11 mouse cellular contexts compared by ENCODE assay signal in genomic region chr2:180214352-180214978, GRCm38 (mm10). TPM values are rescaled to one million over a fixed set of nuclear protein-coding genes. Genes with fewer than 3 reads are reported as not detected.
A peak's percentile ranks its signal among the peaks of the same experiment; 100 is the strongest.
DNase-seq lines count a peak whose midpoint lies in the region; ATAC-seq lines count a peak whose summit lies in the region.
"Had no signal": no experiment of that assay in that cellular context is flagged by ENCODE, and none has a peak within 500 bp of the region (broad histone marks: within the 10 kb centered on the region; RNA-seq: fewer than 3 reads in every experiment).

No protein-coding gene starts in this region.

- H3K36me3 ChIP-seq in heart, embryonic 10.5 days = peaks cover 26% of the 10 kb centered on the region
- no peaks in the 10 kb centered on the region for H3K36me3 ChIP-seq in intestine, embryonic 14.5 days (ENCODE audit: control insufficient read depth, insufficient read depth, low read length)
- H3K36me3 ChIP-seq in lung, embryonic 15.5 days = 0 out of 2 replicates have a peak, but pooled peaks cover 3% of the 10 kb centered on the region
- H3K36me3 ChIP-seq: embryonic facial prominence, embryonic 13.5 days; hindbrain, embryonic 15.5 days; limb, embryonic 15.5 days had no signal

- ATAC-seq in intestine, embryonic 14.5 days (replicated peaks; ENCODE audit: low FRiP score, low TSS enrichment, low read depth) = 0 out of 2 replicates have a peak, but pooled peaks have one; percentile 4
- peak; percentile 36; the same call in 1 of the 2 replicates for ATAC-seq in lung, embryonic 15.5 days (ENCODE audit: borderline replicate concordance, extremely low read depth, low FRiP score, low TSS enrichment)

- no peak for DNase-seq in heart, embryonic 10.5 days (ENCODE audit: low spot score)
- no peak for DNase-seq in heart, postnatal 36 days
- DNase-seq in Muller cell, postnatal 12 days (ENCODE audit: inconsistent ontology term) = peak; percentile 94
- DNase-seq in intestine, embryonic 14.5 days (ENCODE audit: low spot score) = no peak
- no peak for DNase-seq in frontal cortex, postnatal 10 days (ENCODE audit: low spot score in 2 of 2)
- DNase-seq in neural tube, embryonic 10.5 days (ENCODE audit: extremely low spot score, low spot score) = no peak
- no peak for DNase-seq in embryo, embryonic 11 days

- no peaks in the 10 kb centered on the region for H3K9me3 ChIP-seq in heart, embryonic 10.5 days
- H3K9me3 ChIP-seq in intestine, embryonic 14.5 days (ENCODE audit: control insufficient read depth, low read length) = no peaks in the 10 kb centered on the region; the same call in 1 of the 2 replicates
- no peaks in the 10 kb centered on the region for H3K9me3 ChIP-seq in lung, embryonic 15.5 days
- H3K9me3 ChIP-seq: embryonic facial prominence, embryonic 13.5 days; hindbrain, embryonic 15.5 days; limb, embryonic 15.5 days had no signal

- 0 out of 2 replicates have a peak overlapping the region, but pooled peaks have one; percentile 15 for H3K4me3 ChIP-seq in heart, embryonic 10.5 days
- H3K4me3 ChIP-seq in intestine, embryonic 14.5 days (ENCODE audit: low read depth, low read length) = no peak overlapping the region
- no peak overlapping the region for H3K4me3 ChIP-seq in lung, embryonic 15.5 days
- H3K4me3 ChIP-seq: embryonic facial prominence, embryonic 13.5 days; hindbrain, embryonic 15.5 days; limb, embryonic 15.5 days had no signal

- WGBS in heart, embryonic 10.5 days = 73% methylated on average over 4 of the region's 4 CpGs
- 41% methylated on average over 4 of the region's 4 CpGs for WGBS in intestine, embryonic 14.5 days
- 31% methylated on average over 4 of the region's 4 CpGs for WGBS in lung, embryonic 15.5 days

- H3K4me2 ChIP-seq in intestine, embryonic 14.5 days (ENCODE audit: low read length) = no peak overlapping the region
- peak overlapping the region; percentile 30 for H3K4me2 ChIP-seq in lung, embryonic 15.5 days
- H3K4me2 ChIP-seq: embryonic facial prominence, embryonic 13.5 days; hindbrain, embryonic 15.5 days; limb, embryonic 15.5 days had no signal

- H3K9ac ChIP-seq in intestine, embryonic 14.5 days (ENCODE audit: low read length) = no peak overlapping the region
- H3K9ac ChIP-seq in lung, embryonic 15.5 days = no peak overlapping the region
- H3K9ac ChIP-seq: embryonic facial prominence, embryonic 13.5 days; hindbrain, embryonic 15.5 days; limb, embryonic 15.5 days had no signal

- intact Hi-C loops in heart, postnatal 36 days (cut with DNase I) = no loop called here

- peaks cover 57% of the 10 kb centered on the region for H3K4me1 ChIP-seq in heart, embryonic 10.5 days
- peaks cover 35% of the 10 kb centered on the region for H3K4me1 ChIP-seq in intestine, embryonic 14.5 days (replicated peaks; ENCODE audit: control insufficient read depth, insufficient read depth, low read length)
- H3K4me1 ChIP-seq in lung, embryonic 15.5 days = peaks cover 54% of the 10 kb centered on the region
- H3K4me1 ChIP-seq: embryonic facial prominence, embryonic 13.5 days had no signal

- no peaks in the 10 kb centered on the region for H3K27me3 ChIP-seq in heart, embryonic 10.5 days (ENCODE audit: insufficient read depth, poor library complexity, severe bottlenecking)
- H3K27me3 ChIP-seq in intestine, embryonic 14.5 days (replicated peaks; ENCODE audit: control insufficient read depth, insufficient read depth, low read length) = no peaks in the 10 kb centered on the region
- no peaks in the 10 kb centered on the region for H3K27me3 ChIP-seq in lung, embryonic 15.5 days
- H3K27me3 ChIP-seq: embryonic facial prominence, embryonic 13.5 days; hindbrain, embryonic 15.5 days; limb, embryonic 15.5 days had no signal

- H3K27ac ChIP-seq in heart, embryonic 10.5 days = peak overlapping the region; percentile 74
- 0 out of 2 replicates have a peak overlapping the region, but pooled peaks have one; percentile 55 for H3K27ac ChIP-seq in intestine, embryonic 14.5 days (ENCODE audit: low read depth)
- peak overlapping the region; percentile 91 for H3K27ac ChIP-seq in lung, embryonic 15.5 days
- H3K27ac ChIP-seq: embryonic facial prominence, embryonic 13.5 days; hindbrain, embryonic 15.5 days; limb, embryonic 15.5 days had no signal

RNA-seq across cellular contexts. Expression of gene Lama5, which starts 11.2 kb away (rescaled TPM):
- 23.6 and 30.8 TPM in 2 replicates for polyA plus RNA-seq in heart, embryonic 10.5 days (2016; fragmentation: Nextera tagmentation; extraction: Ambion mirVana)
- total RNA-seq in heart, postnatal 36 days (2021) = 10 to 100 TPM; 70.7 to 76.3 TPM
- polyA plus RNA-seq in intestine, embryonic 14.5 days (2014; fragmentation: Nextera tagmentation; extraction: Ambion mirVana) = 63.7 and 65.1 TPM in 2 replicates
- 79.0 and 83.2 TPM in 2 replicates for polyA plus RNA-seq in lung, embryonic 15.5 days (2015; fragmentation: Nextera tagmentation; extraction: Ambion mirVana)

RNA-seq across cellular contexts. Expression of gene Rps21, which starts 42.7 kb away (rescaled TPM):
- 332 and 360 TPM in 2 replicates for polyA plus RNA-seq in heart, embryonic 10.5 days (2016; fragmentation: Nextera tagmentation; extraction: Ambion mirVana)
- total RNA-seq in heart, postnatal 36 days (2021) = 100 to 1,000 TPM; 500 to 574 TPM
- 771 and 871 TPM in 2 replicates for polyA plus RNA-seq in intestine, embryonic 14.5 days (2014; fragmentation: Nextera tagmentation; extraction: Ambion mirVana)
- polyA plus RNA-seq in lung, embryonic 15.5 days (2015; fragmentation: Nextera tagmentation; extraction: Ambion mirVana) = 477 and 524 TPM in 2 replicates

RNA-seq across cellular contexts. Expression of gene Adrm1, which starts 43.2 kb away (rescaled TPM):
- polyA plus RNA-seq in heart, embryonic 10.5 days (2016; fragmentation: Nextera tagmentation; extraction: Ambion mirVana) = 202 and 240 TPM in 2 replicates
- 10 to 100 TPM; 86.6 to 89.7 TPM for total RNA-seq in heart, postnatal 36 days (2021)
- polyA plus RNA-seq in intestine, embryonic 14.5 days (2014; fragmentation: Nextera tagmentation; extraction: Ambion mirVana) = 159 TPM in 2 replicates
- 184 and 191 TPM in 2 replicates for polyA plus RNA-seq in lung, embryonic 15.5 days (2015; fragmentation: Nextera tagmentation; extraction: Ambion mirVana)

RNA-seq across cellular contexts. Expression of gene Cables2, which starts 58.8 kb away (rescaled TPM):
- 12.4 and 13.1 TPM in 2 replicates for polyA plus RNA-seq in heart, embryonic 10.5 days (2016; fragmentation: Nextera tagmentation; extraction: Ambion mirVana)
- 10 to 100 TPM; 11.2 to 13.5 TPM for total RNA-seq in heart, postnatal 36 days (2021)
- polyA plus RNA-seq in intestine, embryonic 14.5 days (2014; fragmentation: Nextera tagmentation; extraction: Ambion mirVana) = 17.1 and 20.3 TPM in 2 replicates
- polyA plus RNA-seq in lung, embryonic 15.5 days (2015; fragmentation: Nextera tagmentation; extraction: Ambion mirVana) = 14.1 and 16.5 TPM in 2 replicates
